Mouse (Mus musculus) spleen, adult 18-20 months (tissue): ENCODE data around the gene Dnaaf5.
A peak's percentile ranks its signal among the peaks of the same experiment; 100 is the strongest.

Experiments used
- DNase-seq, 2 experiments: peaks; one replicate each; pipeline ENCODE4 v3.0.0; 2022; ENCODE audit warnings: mixed read lengths in 2 of 2

Gene Dnaaf5

GRCm38 (mm10) chr5:139143890-139144289 is 6.1 kb upstream of the Dnaaf5 start:
- no peak for DNase-seq

GRCm38 (mm10) chr5:139145726-139146125 is 4.3 kb upstream of the Dnaaf5 start:
- no peak for DNase-seq

GRCm38 (mm10) chr5:139146476-139147075 is 3.4 kb upstream of the Dnaaf5 start:
- no peak for DNase-seq

- DNase-seq = no peak
Measured at GRCm38 (mm10) chr5:139147178-139148078, 2.6 kb upstream of the Dnaaf5 start.

- no peak for DNase-seq
Measured at GRCm38 (mm10) chr5:139149006-139149672, 884 bp upstream of the Dnaaf5 start.

GRCm38 (mm10) chr5:139150603-139151031 is 594 bp downstream of the Dnaaf5 start:
- DNase-seq = peak; percentile 32 to 33

- DNase-seq = no peak
Measured at GRCm38 (mm10) chr5:139160899-139161298, 10.9 kb downstream of the Dnaaf5 start.

- no peak for DNase-seq
Measured at GRCm38 (mm10) chr5:139161632-139162031, 11.6 kb downstream of the Dnaaf5 start.

- DNase-seq = peak in 1 of 2 experiments; percentile 16
Measured at GRCm38 (mm10) chr5:139166781-139167361, 16.8 kb downstream of the Dnaaf5 start.

- no peak for DNase-seq
Measured at GRCm38 (mm10) chr5:139167548-139167947, 17.5 kb downstream of the Dnaaf5 start.

GRCm38 (mm10) chr5:139171929-139172328 is 21.9 kb downstream of the Dnaaf5 start:
- DNase-seq = no peak

GRCm38 (mm10) chr5:139174141-139174540 is 24.1 kb downstream of the Dnaaf5 start:
- no peak for DNase-seq

GRCm38 (mm10) chr5:139174556-139175547 is 24.8 kb downstream of the Dnaaf5 start:
- no peak for DNase-seq

GRCm38 (mm10) chr5:139178895-139179631 is 29.0 kb downstream of the Dnaaf5 start:
- peak; percentile 58 to 83 for DNase-seq

- no peak for DNase-seq
Measured at GRCm38 (mm10) chr5:139183131-139183530, 33.1 kb downstream of the Dnaaf5 start.

- DNase-seq = no peak
Measured at GRCm38 (mm10) chr5:139183601-139184000, 33.6 kb downstream of the Dnaaf5 start.

GRCm38 (mm10) chr5:139184897-139185296 is 34.9 kb downstream of the Dnaaf5 start:
- DNase-seq = no peak

- no peak for DNase-seq
Measured at GRCm38 (mm10) chr5:139189726-139190125, 39.7 kb downstream of the Dnaaf5 start.

GRCm38 (mm10) chr5:139190958-139191357 is 40.9 kb downstream of the Dnaaf5 start:
- no peak for DNase-seq

GRCm38 (mm10) chr5:139198779-139199178 is 48.8 kb downstream of the Dnaaf5 start:
- DNase-seq = no peak

- no peak for DNase-seq
Measured at GRCm38 (mm10) chr5:139199636-139199994, 49.6 kb downstream of the Dnaaf5 start.
